Mouse (Mus musculus) embryonic facial prominence, embryonic 12.5 days (tissue): ENCODE data around the gene Phf11c. TPM values are rescaled to one million over a fixed set of nuclear protein-coding genes. Genes with fewer than 3 reads are reported as not detected.
"Not testable (repeated sequence)": the region's sequence is repeated elsewhere in the genome, so short reads cannot be mapped to it uniquely, and the experiment has no call there.

Source experiments
- ATAC-seq: fragments of 200-750 bp; cut with Nextera tagmentation; 2 replicates; pipeline ENCODE4 v1.8.0; 2017; ENCODE audit not compliant: insufficient number of reproducible peaks, insufficient read depth, low FRiP score, low TSS enrichment
- H3K27ac ChIP-seq: fragments of 300-500 bp; sonication (generic); 2 replicates; pipeline ENCODE4 v1.5.1; 2016; ENCODE audit warnings: mild to moderate bottlenecking
- H3K27me3 ChIP-seq: fragments of 300-500 bp; sonication (generic); 2 replicates; pipeline ENCODE4 v1.6.1; 2016; ENCODE audit warnings: mild to moderate bottlenecking, moderate library complexity
- H3K36me3 ChIP-seq: fragments of 300-500 bp; sonication (generic); 2 replicates; pipeline ENCODE4 v1.6.1; 2016; ENCODE audit warnings: mild to moderate bottlenecking
- H3K4me1 ChIP-seq: fragments of 300-500 bp; sonication (generic); 2 replicates; pipeline ENCODE4 v1.6.1; 2016
- H3K4me2 ChIP-seq: fragments of 300-500 bp; sonication (generic); replicated peaks from 2 replicates; pipeline ENCODE4 v1.6.1; 2016; ENCODE audit warnings: mild to moderate bottlenecking, moderate library complexity
- H3K4me3 ChIP-seq: fragments of 300-500 bp; sonication (generic); 2 replicates; pipeline ENCODE4 v1.5.1; 2016; ENCODE audit warnings: mild to moderate bottlenecking
- H3K9ac ChIP-seq: fragments of 300-500 bp; sonication (generic); 2 replicates; pipeline ENCODE4 v1.6.1; 2016; ENCODE audit warnings: mild to moderate bottlenecking, moderate library complexity
- H3K9me3 ChIP-seq: fragments of 300-500 bp; sonication (generic); 2 replicates; pipeline ENCODE4 v1.6.1; 2016; ENCODE audit warnings: mild to moderate bottlenecking, moderate library complexity
- WGBS: fragments of 180-500 bp; shearing (Covaris S2); methylation state at CpG from one replicate; pipeline ENCODE4 v1.1.7; 2016; 5-methylcytosine and 5-hydroxymethylcytosine counted together
- polyA plus RNA-seq: library from polyadenylated mRNA; unstranded; fragments of >200 nt; fragmentation: Nextera tagmentation; extraction: Ambion mirVana; gene quantifications from 2 replicates; pipeline ENCODE4 v1.2.1, GENCODE M21; 2016

The Phf11c gene
- polyA plus RNA-seq, 1 experiment from 2014 or later, result 0.75 TPM

GRCm38 (mm10) chr14:59414979-59415378, 19.8 kb upstream of the Phf11c start:
- not testable (repeated sequence) for H3K27ac ChIP-seq, H3K4me3 ChIP-seq, H3K4me2 ChIP-seq, H3K9me3 ChIP-seq, H3K27me3 ChIP-seq, H3K9ac ChIP-seq, H3K4me1 ChIP-seq, ATAC-seq
- peaks cover 11% of the 10 kb centered on the region; the same call in 1 of the 2 replicates for H3K36me3 ChIP-seq
- 94% methylated on average over 2 of the region's 2 CpGs for WGBS

- no peaks in the 10 kb centered on the region for H3K27me3 ChIP-seq
- H3K4me3 ChIP-seq, result no peak overlapping the region
- ATAC-seq, result no peak
- H3K27ac ChIP-seq, result no peak overlapping the region
- no peaks in the 10 kb centered on the region for H3K9me3 ChIP-seq
- no peak overlapping the region for H3K4me2 ChIP-seq
- H3K9ac ChIP-seq, result no peak overlapping the region
- H3K36me3 ChIP-seq, result no peaks in the 10 kb centered on the region
- no peaks in the 10 kb centered on the region for H3K4me1 ChIP-seq
- WGBS, result 81% methylated on average over 2 of the region's 2 CpGs
These were observed 1.8 kb upstream of the Phf11c start for GRCm38 (mm10) chr14:59396999-59397398.

- not testable (repeated sequence) for ATAC-seq, H3K9me3 ChIP-seq, H3K4me3 ChIP-seq, H3K4me2 ChIP-seq, H3K27ac ChIP-seq, H3K36me3 ChIP-seq, H3K27me3 ChIP-seq, H3K9ac ChIP-seq, H3K4me1 ChIP-seq
- 63% methylated on average over 4 of the region's 4 CpGs for whole genome bisulfite sequencing
These were observed 5.0 kb downstream of the Phf11c start for GRCm38 (mm10) chr14:59390181-59390580.

- Histone ChIP-seq H3K27me3 (no peaks in the 10 kb centered on the region), H3K27ac (no peak overlapping the region), H3K4me2 (no peak overlapping the region), H3K9me3 (no peaks in the 10 kb centered on the region), H3K9ac (no peak overlapping the region), H3K36me3 (no peaks in the 10 kb centered on the region), H3K4me3 (no peak overlapping the region), H3K4me1 (no peaks in the 10 kb centered on the region)
- no peak for ATAC-seq
- 75% methylated on average over 1 of the region's 1 CpGs for WGBS
These were observed 5.6 kb downstream of the Phf11c start for GRCm38 (mm10) chr14:59389532-59389931.

- no peaks in the 10 kb centered on the region for H3K4me1 ChIP-seq
- no peaks in the 10 kb centered on the region for H3K36me3 ChIP-seq
- H3K9ac ChIP-seq, result no peak overlapping the region
- no peak overlapping the region for H3K4me2 ChIP-seq
- H3K4me3 ChIP-seq, result no peak overlapping the region
- H3K27me3 ChIP-seq, result no peaks in the 10 kb centered on the region
- H3K9me3 ChIP-seq, result 0 out of 2 replicates have a peak, but pooled peaks cover 8% of the 10 kb centered on the region
- 91% methylated on average over 25 of the region's 25 CpGs for WGBS
- no peak overlapping the region for H3K27ac ChIP-seq
- no peak for ATAC-seq
These were observed 24.7 kb downstream of the Phf11c start for GRCm38 (mm10) chr14:59370348-59371068.

DNA sequence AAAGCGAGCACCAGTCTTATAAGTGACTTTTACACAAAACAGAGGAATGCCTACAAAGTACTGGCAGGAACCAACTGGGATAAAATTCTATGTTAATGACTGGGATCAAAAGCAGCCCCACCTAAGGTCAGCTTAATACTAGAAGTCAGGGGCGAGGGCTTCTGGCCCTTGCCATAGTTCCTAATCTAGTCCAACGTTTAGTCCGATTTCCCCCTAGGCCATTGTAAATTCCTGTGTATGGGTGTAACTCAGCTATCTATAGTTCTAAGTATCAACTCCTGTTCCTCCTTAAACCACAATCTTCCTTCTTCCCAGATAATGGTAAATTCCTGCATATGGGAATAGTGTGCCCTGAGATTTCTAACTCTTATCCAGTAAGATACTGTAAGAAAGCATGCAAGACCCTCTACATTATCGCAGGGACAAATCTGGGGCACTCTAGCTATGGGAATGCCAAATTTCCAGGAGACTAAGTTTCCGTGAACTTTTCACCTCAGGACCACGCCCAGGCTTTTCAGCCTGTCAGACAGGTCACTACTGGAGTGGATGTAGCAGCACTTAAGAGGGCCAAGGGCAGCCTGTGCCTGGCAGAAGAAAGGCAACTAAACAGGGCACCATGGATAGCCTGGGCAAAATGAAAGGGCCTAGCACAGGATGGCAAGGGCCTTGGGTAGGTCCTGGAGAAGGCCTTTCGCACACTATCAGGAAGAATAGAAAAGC, 28.6 kb downstream of the Phf11c start:
- no peak for ATAC-seq
- 0 out of 2 replicates have a peak, but pooled peaks cover 5% of the 10 kb centered on the region for H3K9me3 ChIP-seq
- no peak overlapping the region for H3K4me3 ChIP-seq
- H3K36me3 ChIP-seq, result no peaks in the 10 kb centered on the region
- H3K9ac ChIP-seq, result no peak overlapping the region
- no peak overlapping the region for H3K27ac ChIP-seq
- 80% methylated on average over 8 of the region's 8 CpGs for WGBS
- H3K4me2 ChIP-seq, result no peak overlapping the region
- no peaks in the 10 kb centered on the region for H3K27me3 ChIP-seq
- no peaks in the 10 kb centered on the region for H3K4me1 ChIP-seq

DNA sequence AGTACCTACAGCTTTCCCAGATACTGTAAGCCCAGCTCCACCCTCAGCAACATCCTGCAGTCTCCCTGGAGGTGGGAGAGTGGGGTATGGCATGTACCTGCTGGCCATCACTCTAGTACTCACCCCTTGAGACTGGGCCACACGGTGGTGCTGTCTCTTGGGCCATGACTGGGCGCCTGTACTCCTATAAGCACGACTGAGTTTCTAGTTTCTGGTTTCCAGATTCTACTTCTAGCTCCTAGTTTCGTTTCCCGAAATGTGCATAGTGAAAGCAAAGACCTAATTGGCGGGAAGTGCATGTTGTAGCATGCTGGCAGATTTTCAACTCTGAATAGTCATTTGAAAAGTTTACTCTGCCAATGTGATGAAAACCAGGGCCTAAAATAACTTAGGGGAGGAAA, 29.9 kb downstream of the Phf11c start, which contains the start of gene Phf11d:
Gene Phf11d (minus strand): TSS at position 227 of the 401 bp plus-strand sequence.
- Histone ChIP-seq H3K4me2 (no peak within 1 kb of the TSS), H3K36me3 (no peaks in the 10 kb centered on the region), H3K9me3 (no peaks in the 10 kb centered on the region), H3K4me3 (no peak within 1 kb of the TSS), H3K4me1 (no peaks in the 10 kb centered on the region), H3K27ac (no peak within 1 kb of the TSS), H3K9ac (no peak within 1 kb of the TSS), H3K27me3 (no peaks in the 10 kb centered on the region)
- no peak for ATAC-seq
- 74% methylated on average over 6 of the region's 6 CpGs for WGBS

- H3K4me3 ChIP-seq, H3K4me1 ChIP-seq, H3K4me2 ChIP-seq, H3K9ac ChIP-seq, H3K27me3 ChIP-seq, H3K27ac ChIP-seq, H3K9me3 ChIP-seq, ATAC-seq, H3K36me3 ChIP-seq: not testable (repeated sequence)
- 79% methylated on average over 1 of the region's 1 CpGs for WGBS
These were observed 54.0 kb downstream of the Phf11c start, which contains the start of gene Phf11b for GRCm38 (mm10) chr14:59341189-59341588. TSS of gene Phf11b (minus strand) at chr14:59341351.

- H3K9ac ChIP-seq, result no peak overlapping the region
- H3K27me3 ChIP-seq, result no peaks in the 10 kb centered on the region
- H3K4me3 ChIP-seq, result no peak overlapping the region
- no peaks in the 10 kb centered on the region for H3K4me1 ChIP-seq
- H3K36me3 ChIP-seq, result no peaks in the 10 kb centered on the region
- no peak overlapping the region for H3K27ac ChIP-seq
- H3K4me2 ChIP-seq, result no peak overlapping the region
- WGBS, result 100% methylated on average over 1 of the region's 1 CpGs
- no peak for ATAC-seq
- H3K9me3 ChIP-seq, result no peaks in the 10 kb centered on the region
These were observed 55.6 kb downstream of the Phf11c start for GRCm38 (mm10) chr14:59339541-59339940.

DNA sequence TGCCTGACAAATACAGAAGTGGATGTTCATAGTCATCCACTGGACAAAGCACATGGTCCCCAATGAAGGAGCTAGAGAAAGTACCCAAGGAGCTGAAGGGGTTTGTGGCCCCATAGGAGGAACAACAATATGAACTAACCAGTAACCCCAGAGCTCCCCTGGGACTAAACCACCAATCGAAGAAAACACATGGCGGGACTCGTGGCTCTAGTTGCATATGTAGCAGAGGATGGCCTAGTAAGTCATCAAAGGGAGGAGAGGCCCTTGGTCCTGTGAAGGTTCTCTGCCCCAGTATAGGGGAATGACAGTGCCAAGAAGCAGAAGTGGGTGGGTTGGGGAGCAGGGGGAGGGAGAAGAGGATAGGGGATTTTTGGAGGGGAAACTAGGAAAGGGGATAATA, 59.1 kb downstream of the Phf11c start:
- H3K9ac ChIP-seq, H3K27ac ChIP-seq, ATAC-seq, H3K9me3 ChIP-seq, H3K4me1 ChIP-seq, H3K27me3 ChIP-seq, H3K4me2 ChIP-seq, H3K36me3 ChIP-seq, H3K4me3 ChIP-seq: not testable (repeated sequence)
- WGBS, result 84% methylated on average over 3 of the region's 3 CpGs
